Mouse (Mus musculus) heart, postnatal 10 days (tissue): ENCODE measurements at regions not wholly inside any gene's neighbourhood (a gene's known extent, or its start where the extent isn't known, plus 50 kb on each side); places are given as distances from the start of the nearest gene placed in this dataset.

Experiments used
- DNase-seq, 2 experiments: peaks; one replicate each; pipeline ENCODE4 v3.0.0; 2021
- intact Hi-C: fragments of 180-260 bp; cut with DNase I; formaldehyde crosslinking; loops from one replicate; pipeline ENCODE4 v1.15.1; 2025

GRCm38 (mm10) chr14:98589846-98590245 lies 404.3 kb downstream of the Rpl36a-ps1 start:
- intact Hi-C loops: loop anchor here (5.0 kb wide), 1 partner anchor 1263 kb away; no protein-coding TSS in a partner anchor
- peak; percentile 29 to 39 for DNase-seq

GRCm38 (mm10) chr14:98571644-98572043 lies 402.1 kb upstream of the Dach1 start:
- DNase-seq: no peak
- intact Hi-C loops: no loop called here

GRCm38 (mm10) chr14:98562002-98562401 lies 392.4 kb upstream of the Dach1 start:
- intact Hi-C loops: no loop called here
- DNase-seq: no peak

- DNase-seq: no peak
- intact Hi-C loops: no loop called here
These were observed 370.2 kb upstream of the Dach1 start for GRCm38 (mm10) chr14:98539792-98540191.

GRCm38 (mm10) chr14:98538267-98538666 lies 368.7 kb upstream of the Dach1 start:
- intact Hi-C loops: no loop called here
- no peak for DNase-seq

GRCm38 (mm10) chr14:98533600-98533999 lies 364.0 kb upstream of the Dach1 start:
- no peak for DNase-seq
- intact Hi-C loops: no loop called here

- no peak for DNase-seq
- intact Hi-C loops: no loop called here
These were observed 351.4 kb upstream of the Dach1 start for GRCm38 (mm10) chr14:98520966-98521365.

GRCm38 (mm10) chr14:98505321-98505720 lies 335.8 kb upstream of the Dach1 start:
- DNase-seq: peak; percentile 7 to 16
- intact Hi-C loops: no loop called here

- intact Hi-C loops: no loop called here
- no peak for DNase-seq
These were observed 307.9 kb upstream of the Dach1 start for GRCm38 (mm10) chr14:98477416-98477815.

- intact Hi-C loops: no loop called here
- peak in 1 of 2 experiments; percentile 3 for DNase-seq
These were observed 302.4 kb upstream of the Dach1 start for GRCm38 (mm10) chr14:98471803-98472509.

- DNase-seq: no peak
- intact Hi-C loops: no loop called here
These were observed 284.9 kb upstream of the Dach1 start for GRCm38 (mm10) chr14:98454461-98454860.

GRCm38 (mm10) chr14:98452191-98452590 lies 282.6 kb upstream of the Dach1 start:
- intact Hi-C loops: no loop called here
- no peak for DNase-seq

- intact Hi-C loops: no loop called here
- no peak for DNase-seq
These were observed 280.0 kb upstream of the Dach1 start for GRCm38 (mm10) chr14:98449568-98449967.

GRCm38 (mm10) chr14:98442411-98442810 lies 272.8 kb upstream of the Dach1 start:
- no peak for DNase-seq
- intact Hi-C loops: no loop called here

- intact Hi-C loops: no loop called here
These were observed 272.4 kb upstream of the Dach1 start for GRCm38 (mm10) chr14:98441954-98442353.

GRCm38 (mm10) chr14:98431959-98432358 lies 262.4 kb upstream of the Dach1 start:
- DNase-seq: peak; percentile 10 to 16
- intact Hi-C loops: no loop called here

More at GRCm38 (mm10) chr14:98441954-98442353, 272.4 kb upstream of the Dach1 start:
- no peak for DNase-seq

- DNase-seq: no peak
These were observed 248.2 kb upstream of the Dach1 start for GRCm38 (mm10) chr14:98417719-98418118.

GRCm38 (mm10) chr14:98414201-98414600 lies 244.6 kb upstream of the Dach1 start:
- DNase-seq: no peak
- intact Hi-C loops: no loop called here

More at GRCm38 (mm10) chr14:98417719-98418118, 248.2 kb upstream of the Dach1 start:
- intact Hi-C loops: no loop called here

GRCm38 (mm10) chr14:98405936-98406635 lies 236.5 kb upstream of the Dach1 start:
- intact Hi-C loops: no loop called here

GRCm38 (mm10) chr14:98404026-98404425 lies 234.5 kb upstream of the Dach1 start:
- intact Hi-C loops: no loop called here
- DNase-seq: no peak

More at GRCm38 (mm10) chr14:98405936-98406635, 236.5 kb upstream of the Dach1 start:
- DNase-seq: peak in 1 of 2 experiments; percentile 1

- no peak for DNase-seq
- intact Hi-C loops: no loop called here
These were observed 218.3 kb upstream of the Dach1 start for GRCm38 (mm10) chr14:98387871-98388270.
